Mouse (Mus musculus): Measurements from ENCODE around the gene Cfap70. TPM values are rescaled to one million over a fixed set of nuclear protein-coding genes. Genes with fewer than 3 reads are reported as not detected.

The Cfap70 gene
- polyA plus RNA-seq (2012; ENCODE audit: insufficient read depth, insufficient read length, missing spikeins) = not detected in 2 replicates

- peak within 1 kb of the TSS; percentile 54 for H3K4me3 ChIP-seq (ENCODE audit: insufficient read depth, low read depth, low read length)
- H3K4me1 ChIP-seq (ENCODE audit: control insufficient read depth, insufficient read depth, insufficient read length, low read length) = no peaks in the 10 kb centered on the region
- no peak within 1 kb of the TSS for H3K27ac ChIP-seq (replicated peaks; ENCODE audit: low read depth, low read length)
Measured at GRCm38 (mm10) chr14:20451765-20452331, at the start of gene Cfap70. Gene Cfap70 (minus strand): TSS chr14:20452226.

- Histone ChIP-seq H3K4me3 (ENCODE audit: insufficient read depth, low read depth, low read length) (no peak overlapping the region), H3K4me1 (ENCODE audit: control insufficient read depth, insufficient read depth, insufficient read length, low read length) (no peaks in the 10 kb centered on the region), H3K27ac (replicated peaks; ENCODE audit: low read depth, low read length) (no peak overlapping the region)
Measured at GRCm38 (mm10) chr14:20499982-20500381, 48.0 kb upstream of the Cfap70 start.

GRCm38 (mm10) chr14:20496603-20497002 lies 44.6 kb upstream of the Cfap70 start, which contains the start of gene Mss51:
Gene Mss51 (minus strand): TSS chr14:20496901.
- Histone ChIP-seq H3K4me3 (ENCODE audit: insufficient read depth, low read depth, low read length) (no peak within 1 kb of the TSS), H3K4me1 (ENCODE audit: control insufficient read depth, insufficient read depth, insufficient read length, low read length) (no peaks in the 10 kb centered on the region), H3K27ac (replicated peaks; ENCODE audit: low read depth, low read length) (no peak within 1 kb of the TSS)

- no peak overlapping the region for H3K4me3 ChIP-seq (ENCODE audit: insufficient read depth, low read depth, low read length)
- H3K27ac ChIP-seq (replicated peaks; ENCODE audit: low read depth, low read length) = no peak overlapping the region
- H3K4me1 ChIP-seq (ENCODE audit: control insufficient read depth, insufficient read depth, insufficient read length, low read length) = no peaks in the 10 kb centered on the region
Measured at GRCm38 (mm10) chr14:20486031-20486430, 34.0 kb upstream of the Cfap70 start.

- Histone ChIP-seq H3K27ac (replicated peaks; ENCODE audit: low read depth, low read length) (no peak overlapping the region), H3K4me3 (ENCODE audit: insufficient read depth, low read depth, low read length) (no peak overlapping the region), H3K4me1 (ENCODE audit: control insufficient read depth, insufficient read depth, insufficient read length, low read length) (peaks cover 3% of the 10 kb centered on the region)
Measured at GRCm38 (mm10) chr14:20482051-20482751, 30.2 kb upstream of the Cfap70 start.

GRCm38 (mm10) chr14:20481211-20481610 lies 29.2 kb upstream of the Cfap70 start:
- H3K4me3 ChIP-seq (ENCODE audit: insufficient read depth, low read depth, low read length) = no peak overlapping the region
- H3K27ac ChIP-seq (replicated peaks; ENCODE audit: low read depth, low read length) = no peak overlapping the region
- H3K4me1 ChIP-seq (ENCODE audit: control insufficient read depth, insufficient read depth, insufficient read length, low read length) = peaks cover 3% of the 10 kb centered on the region

- peak overlapping the region; percentile 93 for H3K27ac ChIP-seq (replicated peaks; ENCODE audit: low read depth, low read length)
- peaks cover 3% of the 10 kb centered on the region for H3K4me1 ChIP-seq (ENCODE audit: control insufficient read depth, insufficient read depth, insufficient read length, low read length)
Measured at GRCm38 (mm10) chr14:20480195-20480579, 28.2 kb upstream of the Cfap70 start.

GRCm38 (mm10) chr14:20479291-20480194 lies 27.5 kb upstream of the Cfap70 start, which contains the start of gene Anxa7:
Gene Anxa7 (minus strand): TSS chr14:20480133.
- peak within 1 kb of the TSS; percentile 83 for H3K4me3 ChIP-seq (ENCODE audit: insufficient read depth, low read depth, low read length)
- H3K27ac ChIP-seq (replicated peaks; ENCODE audit: low read depth, low read length) = peak within 1 kb of the TSS; percentile 93
- H3K4me1 ChIP-seq (ENCODE audit: control insufficient read depth, insufficient read depth, insufficient read length, low read length) = peaks cover 3% of the 10 kb centered on the region

More at GRCm38 (mm10) chr14:20480195-20480579, 28.2 kb upstream of the Cfap70 start:
- H3K4me3 ChIP-seq (ENCODE audit: insufficient read depth, low read depth, low read length) = peak overlapping the region; percentile 83

- H3K4me3 ChIP-seq (ENCODE audit: insufficient read depth, low read depth, low read length) = peak overlapping the region; percentile 83
- peaks cover 3% of the 10 kb centered on the region for H3K4me1 ChIP-seq (ENCODE audit: control insufficient read depth, insufficient read depth, insufficient read length, low read length)
- H3K27ac ChIP-seq (replicated peaks; ENCODE audit: low read depth, low read length) = peak overlapping the region; percentile 93
Measured at GRCm38 (mm10) chr14:20478801-20479200, 26.8 kb upstream of the Cfap70 start.

GRCm38 (mm10) chr14:20478385-20478784 lies 26.4 kb upstream of the Cfap70 start:
- Histone ChIP-seq H3K4me1 (ENCODE audit: control insufficient read depth, insufficient read depth, insufficient read length, low read length) (peaks cover 3% of the 10 kb centered on the region), H3K27ac (replicated peaks; ENCODE audit: low read depth, low read length) (peak overlapping the region; percentile 88), H3K4me3 (ENCODE audit: insufficient read depth, low read depth, low read length) (peak overlapping the region; percentile 83)

GRCm38 (mm10) chr14:20477261-20478025 lies 25.4 kb upstream of the Cfap70 start:
- Histone ChIP-seq H3K4me3 (ENCODE audit: insufficient read depth, low read depth, low read length) (no peak overlapping the region), H3K4me1 (ENCODE audit: control insufficient read depth, insufficient read depth, insufficient read length, low read length) (peaks cover 3% of the 10 kb centered on the region), H3K27ac (replicated peaks; ENCODE audit: low read depth, low read length) (0 out of 2 replicates have a peak overlapping the region, but pooled peaks have one; percentile 7)

GRCm38 (mm10) chr14:20460216-20460615 lies 8.2 kb upstream of the Cfap70 start:
- H3K27ac ChIP-seq (replicated peaks; ENCODE audit: low read depth, low read length) = no peak overlapping the region
- no peak overlapping the region for H3K4me3 ChIP-seq (ENCODE audit: insufficient read depth, low read depth, low read length)
- H3K4me1 ChIP-seq (ENCODE audit: control insufficient read depth, insufficient read depth, insufficient read length, low read length) = no peaks in the 10 kb centered on the region

- H3K27ac ChIP-seq (replicated peaks; ENCODE audit: low read depth, low read length) = no peak overlapping the region
- no peaks in the 10 kb centered on the region for H3K4me1 ChIP-seq (ENCODE audit: control insufficient read depth, insufficient read depth, insufficient read length, low read length)
Measured at GRCm38 (mm10) chr14:20458378-20458777, 6.4 kb upstream of the Cfap70 start.

GRCm38 (mm10) chr14:20452929-20453328 lies 903 bp upstream of the Cfap70 start:
- Histone ChIP-seq H3K4me1 (ENCODE audit: control insufficient read depth, insufficient read depth, insufficient read length, low read length) (no peaks in the 10 kb centered on the region), H3K27ac (replicated peaks; ENCODE audit: low read depth, low read length) (no peak overlapping the region), H3K4me3 (ENCODE audit: insufficient read depth, low read depth, low read length) (no peak overlapping the region)

More at GRCm38 (mm10) chr14:20458378-20458777, 6.4 kb upstream of the Cfap70 start:
- H3K4me3 ChIP-seq (ENCODE audit: insufficient read depth, low read depth, low read length) = no peak overlapping the region
